Mouse (Mus musculus) cerebellum, adult 2 months (tissue): ENCODE data around the gene Def8. TPM values are rescaled to one million over a fixed set of nuclear protein-coding genes. Genes with fewer than 3 reads are reported as not detected.
"Not testable (repeated sequence)": the region's sequence is repeated elsewhere in the genome, so short reads cannot be mapped to it uniquely, and the experiment has no call there.

Experiments
- DNase-seq, 2 experiments: peaks; one replicate each; pipeline ENCODE4 v3.0.0; 2021
- H3K27ac ChIP-seq: fragments of 200-500 bp; 2 replicates; pipeline ENCODE4 v1.5.1; 2012; ENCODE audit warnings: low read length, control low read depth, inconsistent platforms; ENCODE audit not compliant: insufficient read depth
- H3K27me3 ChIP-seq: fragments of 200-500 bp; 2 replicates; pipeline ENCODE4 v1.6.1; 2012; ENCODE audit warnings: inconsistent platforms, mild to moderate bottlenecking, low read length, moderate library complexity; ENCODE audit not compliant: control insufficient read depth, insufficient read depth
- H3K4me1 ChIP-seq: fragments of 200-500 bp; 2 replicates; pipeline ENCODE4 v1.6.1; 2011; ENCODE audit warnings: low read length; ENCODE audit not compliant: control insufficient read depth, insufficient read depth
- H3K4me3 ChIP-seq: fragments of 200-500 bp; replicated peaks from 2 replicates; pipeline ENCODE3; 2011; ENCODE audit warnings: mild to moderate bottlenecking, low read depth, low read length, control low read depth; ENCODE audit not compliant: insufficient read depth
- CTCF ChIP-seq: fragments of 200-500 bp; IDR thresholded peaks from 2 replicates; pipeline ENCODE4 v1.5.1; 2011; ENCODE audit warnings: low read depth, mild to moderate bottlenecking, control low read depth, low read length, moderate library complexity, borderline replicate concordance; ENCODE audit not compliant: insufficient read depth
- POLR2A ChIP-seq: fragments of 200-500 bp; IDR thresholded peaks from 2 replicates; pipeline ENCODE4 v1.6.1; 2011; ENCODE audit warnings: low read length, control low read depth, borderline replicate concordance; ENCODE audit not compliant: insufficient read depth
- WGBS: fragments of 180-500 bp; shearing (Covaris S2); methylation state at CpG from one replicate; pipeline ENCODE4 v1.1.7; 2018; 5-methylcytosine and 5-hydroxymethylcytosine counted together
- polyA plus RNA-seq: library from polyadenylated mRNA; depleted of rRNA; stranded (reverse); fragments of >200 nt; gene quantifications from 2 replicates; pipeline ENCODE4 v1.2.3, GENCODE M21; 2012

Gene Def8
- polyA plus RNA-seq, 1 experiment = 73.4 TPM

DNA sequence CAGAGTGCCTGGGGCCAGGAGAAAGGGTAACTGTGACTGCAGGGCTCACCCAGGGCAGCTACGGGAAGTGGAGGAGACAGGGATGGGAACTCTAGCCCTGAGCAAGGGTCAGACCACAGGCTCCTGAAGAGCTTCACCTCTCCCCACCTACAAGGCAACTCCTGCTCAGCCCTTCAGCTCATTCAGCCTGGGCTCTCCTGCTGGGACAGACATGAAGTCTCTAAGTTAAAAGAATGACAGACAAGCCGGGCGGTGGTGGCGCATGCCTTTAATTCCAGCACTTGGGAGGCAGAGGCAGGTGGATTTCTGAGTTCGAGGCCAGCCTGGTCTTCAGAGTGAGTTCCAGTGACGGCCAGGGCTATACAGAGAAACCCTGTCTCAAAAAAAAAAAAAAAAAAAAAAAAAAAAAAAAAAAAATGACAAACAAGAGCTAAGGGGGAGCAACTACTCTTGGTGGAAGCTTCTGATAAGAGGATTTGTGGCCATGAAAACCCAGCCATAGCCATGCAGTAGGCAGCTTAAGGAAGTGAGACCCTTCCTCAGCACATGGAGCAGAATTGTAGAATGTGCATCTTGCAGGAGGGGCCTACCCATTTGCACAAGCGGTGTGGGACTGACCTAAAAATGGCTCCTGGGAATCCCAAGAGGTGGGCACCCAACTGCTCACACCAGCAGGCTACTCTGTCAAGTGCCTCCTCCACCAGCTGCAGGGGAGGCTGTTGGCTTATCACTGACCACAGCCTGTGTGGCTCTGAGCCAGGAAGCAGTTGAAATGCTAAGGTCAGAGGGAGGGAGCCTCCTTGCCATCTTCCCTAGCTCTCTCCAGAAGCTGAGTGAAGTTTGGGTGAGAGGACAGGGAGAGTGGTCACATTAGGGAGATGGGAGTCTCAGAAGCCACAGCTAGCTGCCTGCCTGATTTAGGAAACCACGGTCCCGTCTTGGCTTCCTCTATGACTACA lies 14.5 kb upstream of the Def8 start:
- TF ChIP-seq CTCF = no peak
- TF ChIP-seq POLR2A = no peak
- peaks cover 24% of the 10 kb centered on the region for H3K4me1 ChIP-seq
- no peak for DNase-seq
- 74% methylated on average over 9 of the region's 9 CpGs for WGBS
- no peak overlapping the region for H3K4me3 ChIP-seq
- H3K27me3 ChIP-seq = no peaks in the 10 kb centered on the region
- no peak overlapping the region for H3K27ac ChIP-seq

- Histone ChIP-seq H3K27me3 (no peaks in the 10 kb centered on the region), H3K27ac (peak overlapping the region; percentile 36; the same call in 1 of the 2 replicates), H3K4me1 (peaks cover 27% of the 10 kb centered on the region), H3K4me3 (peak overlapping the region; percentile 81)
- peak; percentile 61 to 63 for DNase-seq
- 24% methylated on average over 8 of the region's 8 CpGs for WGBS
- TF ChIP-seq CTCF (no peak), POLR2A (no peak)
Observed at GRCm38 (mm10) chr8:123410049-123410587, 13.2 kb upstream of the Def8 start.

- TF ChIP-seq CTCF = no peak
- no peak for TF ChIP-seq POLR2A
- peak in 1 of 2 experiments; percentile 51 for DNase-seq
- Histone ChIP-seq H3K27ac (peak overlapping the region; percentile 67), H3K4me1 (peaks cover 27% of the 10 kb centered on the region), H3K27me3 (no peaks in the 10 kb centered on the region), H3K4me3 (peak overlapping the region; percentile 81)
- WGBS = under 1% methylated on average over 11 of the region's 11 CpGs
Observed at GRCm38 (mm10) chr8:123410788-123411187, 12.5 kb upstream of the Def8 start.

DNA sequence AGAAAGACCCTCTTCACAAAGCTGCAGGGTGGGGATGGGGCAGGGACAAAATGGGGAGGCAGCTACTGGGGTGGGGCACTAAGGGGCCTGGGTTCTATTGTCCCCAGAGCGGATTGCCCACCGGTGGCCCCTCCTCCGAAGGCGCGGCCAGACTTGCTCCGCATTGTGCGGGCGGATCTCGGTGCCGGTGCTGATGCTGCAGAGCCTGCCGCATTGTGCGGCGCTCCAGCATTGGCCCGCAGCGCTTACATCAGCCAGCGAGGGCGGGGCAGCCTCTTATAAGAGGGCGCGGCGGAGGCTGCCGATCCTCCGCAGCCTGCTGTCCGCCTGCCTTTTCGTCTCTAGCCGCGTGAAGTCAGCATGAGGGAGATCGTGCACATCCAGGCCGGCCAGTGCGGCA lies 12.1 kb upstream of the Def8 start, which contains the start of gene Tubb3:
Gene Tubb3, plus strand, starts transcription at position 179 of the 400 bp plus-strand sequence.
- WGBS = under 1% methylated on average over 29 of the region's 29 CpGs
- TF ChIP-seq CTCF (no peak), POLR2A (peak; percentile 98)
- peak within 1 kb of the TSS; percentile 71 for H3K27ac ChIP-seq

DNA sequence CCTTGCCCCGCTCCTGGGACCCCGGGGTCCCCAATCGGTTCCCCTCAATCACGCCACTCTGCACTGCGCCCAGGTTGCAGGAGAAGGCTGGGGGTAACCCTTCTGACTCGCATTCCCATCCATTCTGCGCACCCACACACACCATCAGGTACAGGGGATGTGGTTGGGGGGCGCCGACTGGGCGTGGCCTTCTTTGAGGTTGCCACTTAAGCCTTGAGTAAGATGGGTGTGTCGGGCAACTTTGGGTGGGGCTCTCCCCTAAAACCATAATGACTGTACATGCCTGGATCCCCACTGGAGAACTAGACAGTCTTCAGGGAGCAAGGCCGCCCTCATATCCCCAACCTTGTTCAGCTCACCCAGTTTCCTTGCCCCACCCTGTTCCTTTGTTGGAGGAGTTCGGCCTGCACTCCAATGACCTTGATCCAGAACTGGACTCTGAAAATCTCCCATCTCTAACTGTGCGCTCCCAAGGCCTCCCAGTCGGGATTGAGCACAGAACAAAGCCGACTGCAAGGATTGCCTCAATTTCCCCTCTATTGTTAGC lies 11.5 kb upstream of the Def8 start:
- DNase-seq = peak in 1 of 2 experiments; percentile 43
- Histone ChIP-seq H3K27ac (peak overlapping the region; percentile 71), H3K4me3 (peak overlapping the region; percentile 81), H3K4me1 (peaks cover 27% of the 10 kb centered on the region), H3K27me3 (no peaks in the 10 kb centered on the region)
- 3% methylated on average over 16 of the region's 16 CpGs for WGBS
- TF ChIP-seq POLR2A (no peak), CTCF (no peak)

More for the DNA sequence above, 12.1 kb upstream of the Def8 start, which contains the start of gene Tubb3:
- Histone ChIP-seq H3K4me1 (peaks cover 27% of the 10 kb centered on the region), H3K4me3 (peak within 1 kb of the TSS; percentile 81), H3K27me3 (no peaks in the 10 kb centered on the region)
- peak; percentile 96 for DNase-seq

DNA sequence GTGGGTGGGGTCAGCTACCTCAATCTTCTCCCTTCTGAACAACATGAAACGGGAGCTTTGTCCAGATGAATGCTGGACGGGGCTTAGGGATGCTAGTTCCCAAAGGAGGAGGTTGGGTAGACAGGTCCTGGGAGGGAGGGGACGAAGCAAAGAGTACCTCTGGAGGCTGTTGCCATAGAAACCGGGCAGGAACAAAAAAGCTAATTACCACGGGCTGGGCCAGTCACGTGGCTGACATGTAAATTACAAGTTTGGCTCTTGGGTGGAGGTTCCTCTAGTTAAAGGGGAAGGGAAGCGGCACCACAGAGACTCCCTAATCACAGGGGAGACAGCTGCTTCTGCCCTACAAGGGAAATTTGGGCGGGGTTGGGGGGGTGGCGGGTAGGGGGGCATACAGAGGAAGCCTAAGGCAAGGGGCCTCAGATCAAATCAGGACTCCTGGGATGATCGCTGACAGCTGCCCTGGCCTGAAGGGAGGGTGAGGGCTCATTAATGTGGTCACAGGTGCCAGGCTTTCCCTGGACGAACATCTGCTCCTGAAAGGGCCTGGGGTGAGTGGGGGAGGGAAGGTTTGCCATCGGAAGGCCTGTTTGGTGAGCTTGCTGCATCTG lies 10.7 kb upstream of the Def8 start:
- no peaks in the 10 kb centered on the region for H3K27me3 ChIP-seq
- peaks cover 25% of the 10 kb centered on the region for H3K4me1 ChIP-seq
- TF ChIP-seq CTCF (no peak), POLR2A (peak; percentile 28; the same call in 1 of the 2 replicates)
- peak; percentile 63 to 77 for DNase-seq
- H3K4me3 ChIP-seq = peak overlapping the region; percentile 81
- H3K27ac ChIP-seq = 0 out of 2 replicates have a peak overlapping the region, but pooled peaks have one; percentile 71
- 3% methylated on average over 12 of the region's 12 CpGs for WGBS

GRCm38 (mm10) chr8:123414255-123414654 lies 9.1 kb upstream of the Def8 start:
- DNase-seq = no peak
- 38% methylated on average over 9 of the region's 9 CpGs for WGBS
- Histone ChIP-seq H3K27ac (no peak overlapping the region), H3K27me3 (no peaks in the 10 kb centered on the region), H3K4me1 (peaks cover 18% of the 10 kb centered on the region), H3K4me3 (peak overlapping the region; percentile 38)
- TF ChIP-seq POLR2A (no peak), CTCF (no peak)

GRCm38 (mm10) chr8:123414997-123415696 lies 8.2 kb upstream of the Def8 start:
- not testable (repeated sequence) for H3K4me3 ChIP-seq, DNase-seq, H3K27me3 ChIP-seq, H3K27ac ChIP-seq
- peaks cover 11% of the 10 kb centered on the region for H3K4me1 ChIP-seq
- 82% methylated on average over 5 of the region's 5 CpGs for whole genome bisulfite sequencing
